Mouse (Mus musculus): ENCODE measurements around the gene Zfp69. TPM values are rescaled to one million over a fixed set of nuclear protein-coding genes. Genes with fewer than 3 reads are reported as not detected.

Zfp69 gene
- total and polyA plus RNA-seq, 2 experiments from 2014 or later, result 3.1 to 4.5 TPM

GRCm38 (mm10) chr4:120928686-120929085 lies 22.8 kb downstream of the Zfp69 start:
- H3K36me3 ChIP-seq (ENCODE audit: insufficient read depth), result no peaks in the 10 kb centered on the region
- ATAC-seq (no peak), DNase-seq (no peak)
- no peak for TF ChIP-seq CTCF (IDR thresholded peaks at IDR 0.05; ENCODE audit: low read depth)
- no peaks in the 10 kb centered on the region for H3K4me1 ChIP-seq (ENCODE audit: insufficient read depth)
- H3K4me3 ChIP-seq (ENCODE audit: low read depth, low read length), result no peak overlapping the region
- H3K4me2 ChIP-seq (ENCODE audit: low read depth), result no peak overlapping the region
- H3K27me3 ChIP-seq (ENCODE audit: insufficient read depth, low read length), result no peaks in the 10 kb centered on the region
- H3K9ac ChIP-seq, result no peak overlapping the region
- H3K9me3 ChIP-seq (ENCODE audit: low read length), result no peaks in the 10 kb centered on the region
- no peak overlapping the region for H3K27ac ChIP-seq (ENCODE audit: low read depth, low read length)
- 82% methylated on average over 3 of the region's 3 CpGs for WGBS

GRCm38 (mm10) chr4:120925386-120925785 lies 26.1 kb downstream of the Zfp69 start:
- peak; percentile 36; the same call in 1 of the 2 replicates for TF ChIP-seq CTCF (IDR thresholded peaks at IDR 0.05; ENCODE audit: low read depth)
- peak overlapping the region; percentile 61 for H3K4me3 ChIP-seq (ENCODE audit: low read depth, low read length)
- DNase-seq (peak; percentile 60), ATAC-seq (peak; percentile 60)
- H3K36me3 ChIP-seq (ENCODE audit: insufficient read depth), result peaks cover 19% of the 10 kb centered on the region
- H3K27ac ChIP-seq (ENCODE audit: low read depth, low read length), result peak overlapping the region; percentile 94
- H3K27me3 ChIP-seq (ENCODE audit: insufficient read depth, low read length), result no peaks in the 10 kb centered on the region
- H3K4me2 ChIP-seq (ENCODE audit: low read depth), result peak overlapping the region; percentile 76
- H3K9me3 ChIP-seq (ENCODE audit: low read length), result peaks cover 17% of the 10 kb centered on the region; the same call in 1 of the 2 replicates
- WGBS, result 19% methylated on average over 3 of the region's 3 CpGs
- H3K9ac ChIP-seq, result peak overlapping the region; percentile 87
- H3K4me1 ChIP-seq (ENCODE audit: insufficient read depth), result no peaks in the 10 kb centered on the region

GRCm38 (mm10) chr4:120924554-120925299 lies 26.8 kb downstream of the Zfp69 start, which contains the start of gene Exo5:
TSS of gene Exo5 (minus strand) at chr4:120925017.
- TF ChIP-seq CTCF (IDR thresholded peaks at IDR 0.05; ENCODE audit: low read depth), result 0 out of 2 replicates have a peak, but pooled peaks have one; percentile 0
- under 1% methylated on average over 33 of the region's 33 CpGs for WGBS
- DNase-seq, result peak; percentile 95
- peaks cover 23% of the 10 kb centered on the region; the same call in 1 of the 2 replicates for H3K9me3 ChIP-seq (ENCODE audit: low read length)
- H3K36me3 ChIP-seq (ENCODE audit: insufficient read depth), result peaks cover 26% of the 10 kb centered on the region
- H3K27ac ChIP-seq (ENCODE audit: low read depth, low read length), result peak within 1 kb of the TSS; percentile 94
- peak; percentile 99 for ATAC-seq
- H3K9ac ChIP-seq, result peak within 1 kb of the TSS; percentile 87
- H3K4me2 ChIP-seq (ENCODE audit: low read depth), result peak within 1 kb of the TSS; percentile 76
- peak within 1 kb of the TSS; percentile 61 for H3K4me3 ChIP-seq (ENCODE audit: low read depth, low read length)
- no peaks in the 10 kb centered on the region for H3K4me1 ChIP-seq (ENCODE audit: insufficient read depth)
- no peaks in the 10 kb centered on the region for H3K27me3 ChIP-seq (ENCODE audit: insufficient read depth, low read length)

- Histone ChIP-seq H3K4me3 (ENCODE audit: low read depth, low read length) (no peak overlapping the region), H3K27ac (ENCODE audit: low read depth, low read length) (no peak overlapping the region), H3K9me3 (ENCODE audit: low read length) (peaks cover 23% of the 10 kb centered on the region; the same call in 1 of the 2 replicates), H3K36me3 (ENCODE audit: insufficient read depth) (peaks cover 27% of the 10 kb centered on the region), H3K4me2 (ENCODE audit: low read depth) (no peak overlapping the region), H3K9ac (no peak overlapping the region), H3K4me1 (ENCODE audit: insufficient read depth) (no peaks in the 10 kb centered on the region), H3K27me3 (ENCODE audit: insufficient read depth, low read length) (no peaks in the 10 kb centered on the region)
- 97% methylated on average over 8 of the region's 8 CpGs for WGBS
- DNase-seq (no peak), ATAC-seq (no peak)
- TF ChIP-seq CTCF (IDR thresholded peaks at IDR 0.05; ENCODE audit: low read depth), result no peak
Observed at GRCm38 (mm10) chr4:120921461-120921860, 30.0 kb downstream of the Zfp69 start.

GRCm38 (mm10) chr4:120914501-120914900 lies 37.0 kb downstream of the Zfp69 start:
- H3K27ac ChIP-seq (ENCODE audit: low read depth, low read length), result no peak overlapping the region
- H3K4me3 ChIP-seq (ENCODE audit: low read depth, low read length), result no peak overlapping the region
- no peak for TF ChIP-seq CTCF (IDR thresholded peaks at IDR 0.05; ENCODE audit: low read depth)
- no peaks in the 10 kb centered on the region for H3K27me3 ChIP-seq (ENCODE audit: insufficient read depth, low read length)
- H3K36me3 ChIP-seq (ENCODE audit: insufficient read depth), result no peaks in the 10 kb centered on the region
- ATAC-seq (no peak), DNase-seq (no peak)
- 71% methylated on average over 4 of the region's 4 CpGs for WGBS
- no peak overlapping the region for H3K4me2 ChIP-seq (ENCODE audit: low read depth)
- H3K9ac ChIP-seq, result no peak overlapping the region
- H3K9me3 ChIP-seq (ENCODE audit: low read length), result no peaks in the 10 kb centered on the region
- H3K4me1 ChIP-seq (ENCODE audit: insufficient read depth), result no peaks in the 10 kb centered on the region

GRCm38 (mm10) chr4:120913861-120914260 lies 37.6 kb downstream of the Zfp69 start:
- no peaks in the 10 kb centered on the region for H3K27me3 ChIP-seq (ENCODE audit: insufficient read depth, low read length)
- ATAC-seq (no peak), DNase-seq (no peak)
- H3K4me3 ChIP-seq (ENCODE audit: low read depth, low read length), result no peak overlapping the region
- 78% methylated on average over 1 of the region's 1 CpGs for WGBS
- no peaks in the 10 kb centered on the region for H3K4me1 ChIP-seq (ENCODE audit: insufficient read depth)
- H3K9ac ChIP-seq, result no peak overlapping the region
- no peaks in the 10 kb centered on the region for H3K36me3 ChIP-seq (ENCODE audit: insufficient read depth)
- H3K4me2 ChIP-seq (ENCODE audit: low read depth), result no peak overlapping the region
- no peaks in the 10 kb centered on the region for H3K9me3 ChIP-seq (ENCODE audit: low read length)
- H3K27ac ChIP-seq (ENCODE audit: low read depth, low read length), result no peak overlapping the region
- no peak for TF ChIP-seq CTCF (IDR thresholded peaks at IDR 0.05; ENCODE audit: low read depth)

GRCm38 (mm10) chr4:120913443-120913842 lies 38.1 kb downstream of the Zfp69 start:
- Histone ChIP-seq H3K27ac (ENCODE audit: low read depth, low read length) (no peak overlapping the region), H3K4me2 (ENCODE audit: low read depth) (no peak overlapping the region), H3K36me3 (ENCODE audit: insufficient read depth) (no peaks in the 10 kb centered on the region), H3K27me3 (ENCODE audit: insufficient read depth, low read length) (no peaks in the 10 kb centered on the region), H3K4me3 (ENCODE audit: low read depth, low read length) (no peak overlapping the region), H3K4me1 (ENCODE audit: insufficient read depth) (no peaks in the 10 kb centered on the region), H3K9me3 (ENCODE audit: low read length) (no peaks in the 10 kb centered on the region), H3K9ac (no peak overlapping the region)
- WGBS, result 72% methylated on average over 8 of the region's 8 CpGs
- DNase-seq (no peak), ATAC-seq (no peak)
- no peak for TF ChIP-seq CTCF (IDR thresholded peaks at IDR 0.05; ENCODE audit: low read depth)

Data from forebrain, postnatal 0 days (tissue).